Mouse (Mus musculus) bone marrow, adult 2 months (tissue): ENCODE data around the gene Suz12.

Experiments used
- CTCF ChIP-seq: fragments of 200-500 bp; IDR thresholded peaks from 2 replicates; pipeline ENCODE4 v1.5.1; 2011; ENCODE audit warnings: low read length, control low read depth; ENCODE audit not compliant: control insufficient read depth, insufficient read depth
- POLR2A ChIP-seq: fragments of 200-500 bp; IDR thresholded peaks from 2 replicates; pipeline ENCODE4 v1.6.1; 2011; ENCODE audit warnings: low read depth, mild to moderate bottlenecking, control low read depth, low read length, borderline replicate concordance; ENCODE audit not compliant: control insufficient read depth

DNA sequence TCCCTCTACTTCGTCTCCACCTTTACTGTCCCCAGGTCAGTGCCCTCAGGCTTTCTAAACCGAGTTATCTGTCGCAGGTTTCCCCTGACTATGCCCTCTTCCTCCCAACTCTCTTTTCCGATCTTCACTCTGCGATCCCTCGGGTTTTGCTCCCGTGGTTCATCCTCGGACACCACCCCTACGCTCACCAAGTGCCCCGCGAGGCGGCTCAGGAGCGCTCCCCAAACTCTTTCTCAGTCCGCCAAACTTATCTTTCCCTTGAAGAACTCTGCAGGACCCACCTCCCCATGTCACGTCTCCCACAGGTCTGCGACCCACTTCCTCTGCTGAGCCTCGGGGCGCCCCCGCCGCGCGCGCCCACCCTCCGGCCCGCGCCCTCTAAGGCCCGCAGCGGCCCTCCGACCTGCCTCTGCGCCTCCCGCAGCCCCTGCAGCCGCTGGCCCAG is 87.5 kb downstream of the Suz12 start:
- no peak for TF ChIP-seq CTCF
- TF ChIP-seq POLR2A: no peak
